Mouse (Mus musculus): ENCODE results near the gene Msl2.

DNA sequence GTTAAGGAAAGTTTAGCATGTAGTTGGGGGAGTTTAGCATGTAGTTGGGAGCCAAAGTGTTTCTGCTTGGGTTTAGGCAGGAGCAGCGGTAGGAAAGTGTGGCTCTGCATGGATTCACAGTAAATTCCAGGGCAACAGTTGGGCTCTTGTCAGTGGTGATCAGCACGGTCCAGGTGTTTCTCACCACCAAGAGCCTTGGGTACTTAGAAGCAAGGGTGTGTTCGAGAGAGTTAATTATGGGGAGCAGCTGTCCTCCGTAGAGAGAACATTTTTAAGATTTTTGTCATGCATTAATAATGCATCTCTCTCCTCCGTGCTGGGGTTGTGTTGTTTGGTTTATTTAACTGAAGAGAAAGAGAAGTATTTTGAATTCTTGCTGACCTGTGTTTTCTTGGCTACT lies 35.3 kb upstream of the Msl2 start:
- TF ChIP-seq POLR2A (IDR thresholded peaks at IDR 0.05; ENCODE audit: borderline replicate concordance, insufficient read depth, low read length) (no peak), CTCF (IDR thresholded peaks at IDR 0.05; ENCODE audit: borderline replicate concordance, insufficient read depth, low read depth, low read length) (no peak)
